Mouse (Mus musculus): Measurements from ENCODE around the gene Emsy. TPM values are rescaled to one million over a fixed set of nuclear protein-coding genes. Genes with fewer than 3 reads are reported as not detected.

Emsy gene
- total RNA-seq, 1 experiment from 2014 or later: 40.2 TPM

DNA sequence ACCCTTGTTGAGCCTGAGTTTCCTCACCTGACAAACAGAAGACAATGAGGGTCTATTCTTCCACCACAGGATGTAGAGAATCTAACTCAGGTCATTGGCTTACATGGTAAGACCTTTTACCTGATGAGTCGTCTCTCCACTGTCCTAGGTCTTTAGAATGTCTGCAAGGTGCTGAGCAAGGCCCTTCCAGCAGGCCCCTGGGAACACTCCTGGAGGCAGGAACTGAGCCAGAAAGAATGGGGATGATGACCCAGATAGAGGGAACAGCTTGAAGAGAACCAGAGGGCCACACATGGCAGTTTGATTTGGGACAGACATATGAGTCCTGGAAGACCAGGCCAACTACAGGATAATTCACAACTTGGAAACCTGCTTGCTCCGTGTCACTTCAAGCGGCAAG, 114.3 kb downstream of the Emsy start:
- DNase-seq: no peak

DNA sequence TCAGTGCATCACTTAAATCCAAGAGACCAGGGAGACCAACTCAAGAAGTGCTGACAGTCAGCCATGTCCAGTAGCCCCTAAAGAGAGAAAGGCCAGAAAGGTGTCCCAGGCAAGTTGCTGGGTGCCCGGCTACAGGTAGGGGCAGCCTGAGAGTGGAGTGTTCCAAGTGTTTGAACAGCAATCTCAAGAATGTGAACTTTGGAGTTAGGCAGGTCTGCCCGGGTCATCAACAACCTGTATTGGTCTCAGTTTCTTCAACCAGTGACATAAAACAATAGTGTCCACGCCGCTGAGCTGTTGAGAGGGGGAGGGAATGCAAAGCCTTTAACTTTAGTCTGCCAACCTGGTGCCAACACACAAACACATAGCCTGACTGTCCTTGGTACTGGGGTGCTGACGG, 115.0 kb downstream of the Emsy start:
- DNase-seq: no peak

DNA sequence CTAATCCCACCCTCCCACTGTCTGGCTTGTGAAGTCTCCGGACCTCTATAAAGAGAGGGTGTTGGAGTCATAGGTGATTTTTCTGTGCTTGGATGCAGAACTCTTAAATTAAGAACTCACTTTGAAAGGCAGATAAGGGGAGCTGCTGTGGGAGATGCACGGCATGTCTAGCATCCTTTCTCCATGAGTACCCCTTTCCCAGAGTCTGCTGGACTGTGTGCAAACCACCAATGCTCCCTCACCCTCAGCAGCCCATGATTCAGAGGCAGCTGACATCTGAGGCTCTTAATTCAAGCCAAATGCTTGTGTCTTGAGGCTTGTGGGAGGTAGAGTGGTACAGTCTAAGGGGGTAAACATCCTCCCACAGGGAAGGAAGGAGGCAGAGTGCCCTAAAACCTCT, 115.7 kb downstream of the Emsy start:
- no peak for DNase-seq

DNA sequence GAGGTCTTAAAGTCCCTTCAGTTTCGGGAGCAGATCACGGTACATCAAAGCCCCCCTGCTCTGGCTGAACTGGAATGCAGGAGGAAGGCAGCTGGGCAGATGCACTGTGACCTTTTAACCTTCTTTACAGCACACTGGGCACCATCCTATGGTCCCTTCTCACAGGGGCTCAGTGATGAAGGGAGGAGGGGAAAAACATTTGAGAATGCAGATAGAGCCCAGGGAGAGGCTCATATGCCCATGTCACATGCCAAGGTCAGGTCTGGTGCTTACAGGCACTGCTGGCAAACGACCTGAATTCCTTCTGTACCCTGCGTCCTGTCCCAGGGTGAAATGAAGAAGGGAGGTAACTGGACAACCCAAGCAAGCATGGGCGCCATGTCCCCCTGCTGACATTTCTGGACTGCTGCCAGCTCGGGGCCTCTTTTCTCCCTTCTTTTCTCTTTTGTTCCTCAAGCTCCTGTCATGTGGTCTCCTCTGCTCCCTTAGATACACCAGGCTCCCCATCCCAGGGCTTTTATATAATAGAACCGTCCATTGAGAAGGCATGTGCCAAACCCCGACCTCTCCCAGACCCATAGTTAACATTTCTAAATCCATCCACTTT, 118.5 kb downstream of the Emsy start:
- DNase-seq: no peak

DNA sequence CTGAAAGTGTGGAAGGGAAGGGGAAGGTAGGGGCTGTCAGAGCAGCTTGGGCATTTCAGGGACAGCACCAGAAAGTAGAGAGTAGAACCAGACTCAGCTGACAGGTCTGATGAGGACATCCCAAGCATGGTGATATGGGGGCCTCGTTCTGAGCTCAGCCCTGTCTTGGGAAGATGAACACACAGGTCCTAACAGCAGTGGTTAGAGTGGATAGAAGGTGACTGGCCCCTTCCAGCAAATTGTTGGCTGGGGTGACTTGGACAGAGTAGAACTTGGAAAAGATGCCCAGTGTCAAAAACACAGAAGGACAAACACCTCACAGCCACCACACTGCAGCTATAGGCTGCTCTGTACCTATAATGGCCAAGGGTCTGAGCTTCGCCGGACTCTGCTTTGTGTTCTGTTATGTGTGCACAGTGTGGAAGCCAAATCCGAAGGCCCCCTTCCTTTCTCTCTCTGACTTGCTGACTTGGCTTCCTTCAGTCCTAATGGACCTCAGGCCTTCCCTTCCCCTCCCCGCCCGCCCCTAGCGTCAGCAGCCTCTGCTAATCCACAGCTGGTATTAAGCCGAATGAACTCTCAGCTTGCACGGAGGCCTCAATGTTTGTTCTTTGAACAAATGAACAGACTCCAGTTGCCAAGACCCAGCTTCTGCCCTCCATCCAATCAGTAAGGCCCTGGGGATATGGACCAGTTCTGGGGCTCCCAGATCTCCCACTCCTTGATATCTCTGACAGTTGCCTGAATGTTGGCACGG, 119.2 kb downstream of the Emsy start:
- DNase-seq: no peak

Other genes starting within 250 kb of the Emsy start
- gene Gucy2d, start 216.4 kb downstream of the Emsy start, total RNA-seq (2021): not detected in 2 replicates
- 14.0 and 18.4 TPM in 2 replicates for gene Lrrc32, start 167.5 kb downstream of the Emsy start, total RNA-seq (2021)
- gene Thap12, start 46.3 kb upstream of the Emsy start, total RNA-seq (2021): 62.3 and 63.7 TPM in 2 replicates
- gene Wnt11, start 178.3 kb upstream of the Emsy start, total RNA-seq (2021): 1.8 and 7.4 TPM in 2 replicates

Measured in adrenal gland, postnatal 14 days (tissue).